Mouse (Mus musculus): ENCODE data around the gene Synpo2l.
A peak's percentile ranks its signal among the peaks of the same experiment; 100 is the strongest.

Gene Synpo2l

GRCm38 (mm10) chr14:20681742-20682141, 13.6 kb upstream of the Synpo2l start:
- DNase-seq (ENCODE audit: low spot score), result no peak

- no peak for DNase-seq (ENCODE audit: low spot score)
These were observed 9.8 kb upstream of the Synpo2l start for GRCm38 (mm10) chr14:20677906-20678305.

- peak; percentile 99 for DNase-seq (ENCODE audit: low spot score)
These were observed 6.1 kb upstream of the Synpo2l start, which contains the start of gene Sec24c for GRCm38 (mm10) chr14:20674064-20674833. Sec24c (plus strand) TSS chr14:20674308.

- DNase-seq (ENCODE audit: low spot score), result no peak
These were observed 5.5 kb upstream of the Synpo2l start for GRCm38 (mm10) chr14:20673735-20674063.

GRCm38 (mm10) chr14:20672990-20673389, 4.8 kb upstream of the Synpo2l start:
- DNase-seq (ENCODE audit: low spot score), result peak; percentile 67

GRCm38 (mm10) chr14:20667469-20667868, 685 bp downstream of the Synpo2l start:
- no peak for DNase-seq (ENCODE audit: low spot score)

- no peak for DNase-seq (ENCODE audit: low spot score)
These were observed 3.7 kb downstream of the Synpo2l start for GRCm38 (mm10) chr14:20664436-20664835.

- no peak for DNase-seq (ENCODE audit: low spot score)
These were observed 4.6 kb downstream of the Synpo2l start for GRCm38 (mm10) chr14:20663601-20664000.

GRCm38 (mm10) chr14:20662740-20663139, 5.4 kb downstream of the Synpo2l start:
- DNase-seq (ENCODE audit: low spot score), result no peak

- DNase-seq (ENCODE audit: low spot score), result peak; percentile 59
These were observed 6.4 kb downstream of the Synpo2l start for GRCm38 (mm10) chr14:20661661-20662331.

GRCm38 (mm10) chr14:20660827-20661660, 7.1 kb downstream of the Synpo2l start:
- peak; percentile 95 for DNase-seq (ENCODE audit: low spot score)

- DNase-seq (ENCODE audit: low spot score), result no peak
These were observed 8.5 kb downstream of the Synpo2l start for GRCm38 (mm10) chr14:20659687-20660086.

- no peak for DNase-seq (ENCODE audit: low spot score)
These were observed 9.3 kb downstream of the Synpo2l start for GRCm38 (mm10) chr14:20658902-20659301.

GRCm38 (mm10) chr14:20658326-20658725, 9.8 kb downstream of the Synpo2l start:
- DNase-seq (ENCODE audit: low spot score), result no peak

GRCm38 (mm10) chr14:20656361-20656760, 11.8 kb downstream of the Synpo2l start, which contains the start of gene Myoz1:
Myoz1 (minus strand) TSS chr14:20656540.
- no peak for DNase-seq (ENCODE audit: low spot score)

GRCm38 (mm10) chr14:20655731-20656130, 12.4 kb downstream of the Synpo2l start:
- DNase-seq (ENCODE audit: low spot score), result peak; percentile 79

- DNase-seq (ENCODE audit: low spot score), result no peak
These were observed 13.3 kb downstream of the Synpo2l start for GRCm38 (mm10) chr14:20654690-20655421.

- DNase-seq (ENCODE audit: low spot score), result no peak
These were observed 16.4 kb downstream of the Synpo2l start for GRCm38 (mm10) chr14:20651722-20652256.

- peak; percentile 57 for DNase-seq (ENCODE audit: low spot score)
These were observed 17.2 kb downstream of the Synpo2l start for GRCm38 (mm10) chr14:20651000-20651399.

GRCm38 (mm10) chr14:20646381-20646780, 21.8 kb downstream of the Synpo2l start:
- DNase-seq (ENCODE audit: low spot score), result no peak

- no peak for DNase-seq (ENCODE audit: low spot score)
These were observed 22.6 kb downstream of the Synpo2l start for GRCm38 (mm10) chr14:20645547-20645946.
